Mouse (Mus musculus) thymus, adult 2 months (tissue): ENCODE results near the gene Gzmm.

Source experiments
- CTCF ChIP-seq: fragments of 200-500 bp; IDR thresholded peaks from 2 replicates; pipeline ENCODE4 v1.5.1; 2012; ENCODE audit warnings: mild to moderate bottlenecking, control low read depth, low read length, moderate library complexity, borderline replicate concordance; ENCODE audit not compliant: control insufficient read depth, poor library complexity, insufficient read depth; ENCODE audit errors: extremely low read depth
- POLR2A ChIP-seq: fragments of 200-500 bp; IDR thresholded peaks from 2 replicates; pipeline ENCODE4 v1.6.1; 2012; ENCODE audit warnings: mild to moderate bottlenecking, low read length, control low read depth, moderate library complexity; ENCODE audit not compliant: control insufficient read depth, poor library complexity, insufficient read depth; ENCODE audit errors: extremely low read depth

GRCm38 (mm10) chr10:79673054-79673453 lies 15.8 kb upstream of the Gzmm start:
- TF ChIP-seq POLR2A (no peak), CTCF (no peak)
